Mouse (Mus musculus) 3T3-L1 (cell line): ENCODE results near the gene Hist1h1d.

Source experiments
- DNase-seq: peaks from one replicate; pipeline ENCODE4 v3.0.0-alpha.2; 2015; ENCODE audit warnings: low read depth, low spot score

Hist1h1d gene

DNA sequence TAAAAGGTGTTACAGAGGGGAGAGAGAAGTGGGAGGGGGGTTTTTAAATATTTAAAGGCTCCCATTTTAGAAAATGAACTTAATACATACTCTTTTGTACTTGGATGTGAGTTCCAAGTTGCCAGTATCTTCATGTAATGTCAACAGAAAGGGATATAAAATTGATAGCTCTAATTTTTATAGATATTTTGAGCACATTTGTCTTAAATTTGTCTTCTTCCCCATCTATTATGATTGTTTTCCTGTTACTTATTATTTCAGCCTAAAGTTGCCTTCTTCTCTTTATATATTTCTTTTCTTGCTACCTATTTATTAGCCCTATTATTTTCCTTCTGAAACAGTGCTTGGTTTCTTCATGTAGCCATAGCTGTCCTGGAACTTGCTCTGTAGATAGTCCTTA lies at the start of gene Hist1h1d:
Gene Hist1h1d, plus strand, starts transcription at position 301 of the 400 bp plus-strand sequence.
- no peak for DNase-seq

DNA sequence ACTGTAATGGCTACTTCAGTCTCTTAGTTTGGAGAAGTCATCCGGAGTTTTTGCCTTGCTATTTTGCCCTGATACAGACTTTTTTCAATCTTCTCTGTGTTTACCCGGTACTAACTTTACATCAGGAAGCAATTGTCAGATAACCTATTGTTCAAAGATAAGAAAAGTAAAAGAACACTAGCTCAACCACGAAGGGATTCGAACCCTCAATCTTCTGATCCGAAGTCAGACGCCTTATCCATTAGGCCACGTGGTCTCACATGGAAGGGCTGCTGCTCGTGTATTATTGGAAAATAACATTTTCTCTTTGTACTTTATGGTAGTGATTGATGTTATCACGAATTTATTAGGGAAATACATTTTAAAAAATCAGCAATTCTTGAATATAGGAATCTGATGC lies 49.3 kb upstream of the Hist1h1d start:
- DNase-seq: peak; percentile 87

DNA sequence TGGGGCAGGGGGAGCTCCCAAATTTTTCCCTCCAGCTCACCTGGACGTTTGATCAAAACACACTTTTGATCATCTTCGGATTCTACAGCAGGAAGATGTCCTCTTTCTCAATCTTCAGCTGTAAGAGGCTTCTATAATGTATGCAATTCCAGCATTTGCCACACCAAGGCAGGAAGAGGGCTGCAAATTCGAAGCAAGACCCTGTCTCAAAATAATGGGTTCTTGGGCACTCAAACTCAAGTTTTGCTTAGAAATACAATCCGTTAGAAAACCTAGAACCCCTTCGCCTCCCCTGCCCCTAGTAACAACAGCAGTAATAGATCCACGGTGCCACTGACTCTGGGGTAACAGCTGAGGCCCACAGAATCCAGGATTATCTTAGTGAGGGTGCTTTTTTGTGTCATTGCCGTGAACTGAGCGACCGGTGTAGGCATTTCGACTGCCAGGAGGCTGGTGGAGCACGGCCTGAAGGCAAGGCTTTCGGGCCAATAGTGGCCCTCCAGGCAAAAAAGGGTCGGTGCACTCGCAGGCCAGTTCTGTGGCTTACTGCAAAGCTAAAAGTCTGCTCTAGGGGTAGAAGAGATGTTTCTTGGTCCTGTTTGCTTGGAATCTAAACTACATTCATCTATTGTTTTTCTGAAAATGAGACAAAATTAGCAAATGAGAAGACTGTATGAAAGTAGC lies 47.3 kb upstream of the Hist1h1d start:
- DNase-seq: no peak

DNA sequence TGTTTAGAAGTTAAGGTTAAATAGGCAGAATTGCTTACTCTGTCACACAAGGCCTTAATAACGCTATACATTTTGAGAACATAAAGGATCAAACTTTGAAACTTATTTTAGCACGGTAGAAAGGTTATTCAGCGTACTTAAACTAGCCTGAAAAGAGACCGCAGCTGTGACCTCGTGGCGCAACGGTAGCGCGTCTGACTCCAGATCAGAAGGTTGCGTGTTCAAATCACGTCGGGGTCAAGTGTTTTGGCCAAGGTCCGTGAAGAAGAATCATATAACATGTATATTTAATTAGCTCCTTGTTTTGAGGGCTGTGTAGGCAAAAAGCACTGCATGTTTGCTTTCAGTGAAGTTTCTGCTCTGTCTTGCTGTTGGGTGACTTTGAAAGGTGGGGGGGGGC lies 46.7 kb upstream of the Hist1h1d start:
- DNase-seq: peak; percentile 84

DNA sequence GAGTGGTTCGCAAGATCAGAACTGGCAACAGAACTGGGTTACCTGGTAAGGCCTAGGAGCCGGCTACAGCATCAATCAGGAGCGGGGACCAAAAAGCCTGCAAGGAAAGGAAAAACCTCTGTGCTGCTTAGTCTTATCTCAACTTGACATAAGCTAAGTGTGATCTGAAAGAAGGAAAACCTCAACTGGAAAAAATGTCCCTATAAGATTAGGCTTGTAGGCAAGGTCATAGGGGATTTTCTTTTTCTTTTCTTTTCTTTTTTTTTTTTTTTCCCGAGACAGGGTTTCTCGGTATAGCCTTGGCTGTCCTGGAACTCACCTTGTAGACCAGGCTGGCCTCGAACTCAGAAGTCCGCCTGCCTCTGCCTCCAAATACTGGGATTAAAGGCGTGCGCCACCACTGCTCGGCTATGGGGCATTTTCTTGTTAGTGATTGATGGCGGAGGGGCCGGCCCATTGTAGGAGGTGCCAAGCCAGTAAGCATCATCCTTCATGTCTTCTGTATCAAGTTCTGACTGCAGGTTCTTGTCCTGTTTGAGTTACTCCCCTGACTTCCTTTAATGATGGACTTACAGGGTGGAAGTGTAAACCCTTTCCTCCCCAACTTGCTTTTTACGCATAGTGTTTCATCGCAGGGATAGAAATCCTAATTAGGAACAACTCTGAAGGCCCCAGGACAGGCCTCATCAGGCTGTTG lies 46.1 kb upstream of the Hist1h1d start:
- DNase-seq: no peak

DNA sequence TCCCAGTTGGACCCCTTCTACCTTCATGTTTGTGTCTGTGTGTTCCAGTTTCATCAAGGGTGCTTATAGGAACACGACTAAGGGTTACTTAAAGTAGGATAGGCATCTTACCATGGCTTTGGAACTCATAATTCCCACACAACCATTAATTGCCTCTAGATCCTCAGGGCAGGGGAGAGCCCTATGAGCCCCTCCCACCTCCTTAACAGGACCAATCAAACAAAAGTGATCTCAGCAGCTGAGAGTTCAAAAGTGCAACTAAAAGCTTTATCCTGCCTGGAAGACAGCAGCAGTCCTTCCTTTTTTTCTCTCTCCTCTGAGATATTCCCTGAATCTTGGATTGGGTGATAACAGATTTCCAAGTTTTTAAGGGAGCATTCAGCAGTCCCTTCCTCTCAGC lies 42.9 kb upstream of the Hist1h1d start:
- peak; percentile 56 for DNase-seq

DNA sequence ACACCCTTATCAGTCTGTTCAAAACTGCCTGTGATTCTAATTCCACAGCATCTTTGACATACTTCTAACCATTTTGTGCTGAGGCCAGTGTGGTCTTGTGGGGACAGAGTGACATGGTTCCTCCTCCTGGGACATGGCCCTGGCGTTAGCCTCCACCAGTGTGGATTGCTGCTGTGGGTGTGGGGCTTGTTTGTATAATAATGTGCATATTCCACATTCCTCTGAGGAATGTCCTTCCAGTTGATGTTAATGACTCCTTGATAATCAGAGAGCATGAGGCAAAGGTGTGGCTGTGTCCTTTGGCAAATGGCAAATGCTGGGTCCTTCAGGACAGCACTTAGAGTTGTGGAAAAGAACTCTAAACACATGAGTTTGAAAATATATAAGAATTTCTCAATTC lies 39.5 kb upstream of the Hist1h1d start:
- DNase-seq: peak; percentile 1

DNA sequence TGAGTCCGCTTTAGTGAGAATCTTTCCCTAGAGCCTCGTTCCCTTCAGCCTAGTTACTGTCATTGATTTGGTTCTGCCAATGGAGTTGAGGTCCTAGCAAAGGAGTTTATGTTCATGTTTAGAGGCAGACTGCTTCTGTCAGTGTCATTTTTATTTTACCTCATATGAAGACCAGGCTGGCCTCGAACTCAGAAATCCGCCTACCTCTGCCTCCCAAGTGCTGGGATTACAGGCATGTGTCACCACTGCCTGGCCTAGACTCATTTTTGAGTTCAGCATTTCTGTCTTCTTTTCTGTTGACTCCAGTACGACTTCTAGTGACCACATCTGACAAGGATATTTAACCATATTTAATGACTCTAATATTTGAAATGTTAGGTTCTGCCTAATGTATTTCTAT lies 37.8 kb upstream of the Hist1h1d start:
- DNase-seq: peak; percentile 20

DNA sequence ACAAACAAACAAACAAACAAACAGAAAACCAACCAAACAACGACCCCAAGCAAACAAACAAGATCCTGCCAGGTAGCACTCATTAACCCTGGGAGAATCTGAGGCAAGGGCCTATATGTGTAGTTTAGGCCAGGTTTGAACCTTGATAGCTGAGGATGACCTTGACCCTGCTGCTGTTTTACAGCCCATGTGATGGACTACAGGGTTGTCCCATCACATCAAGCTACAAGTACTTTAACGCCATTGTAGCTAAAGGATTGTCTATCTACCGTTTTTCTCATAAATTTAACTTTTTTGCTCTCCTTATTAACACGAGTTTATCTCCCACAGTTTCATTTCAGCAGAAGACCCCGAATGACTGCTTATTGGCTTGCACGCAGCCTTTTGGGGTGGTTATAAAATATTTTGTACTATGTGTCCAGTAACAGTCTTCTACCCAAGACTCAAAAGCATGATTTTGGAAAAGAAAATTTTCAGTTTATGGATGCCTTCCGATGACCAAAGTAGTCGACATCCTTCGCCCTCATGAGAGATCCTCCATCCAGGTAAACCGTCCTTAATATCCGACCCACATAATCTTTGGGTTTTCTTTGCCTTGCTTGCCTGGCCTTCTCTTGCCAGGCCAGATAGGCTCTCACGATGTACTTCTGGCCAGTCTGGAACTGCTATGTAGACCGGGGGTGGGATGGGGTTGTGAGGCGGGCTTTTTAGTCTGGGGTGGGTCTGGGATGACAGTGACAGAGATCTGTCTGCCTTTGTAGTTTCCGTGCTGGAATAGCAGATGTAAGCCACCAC lies 37.0 kb upstream of the Hist1h1d start:
- DNase-seq: peak; percentile 44

DNA sequence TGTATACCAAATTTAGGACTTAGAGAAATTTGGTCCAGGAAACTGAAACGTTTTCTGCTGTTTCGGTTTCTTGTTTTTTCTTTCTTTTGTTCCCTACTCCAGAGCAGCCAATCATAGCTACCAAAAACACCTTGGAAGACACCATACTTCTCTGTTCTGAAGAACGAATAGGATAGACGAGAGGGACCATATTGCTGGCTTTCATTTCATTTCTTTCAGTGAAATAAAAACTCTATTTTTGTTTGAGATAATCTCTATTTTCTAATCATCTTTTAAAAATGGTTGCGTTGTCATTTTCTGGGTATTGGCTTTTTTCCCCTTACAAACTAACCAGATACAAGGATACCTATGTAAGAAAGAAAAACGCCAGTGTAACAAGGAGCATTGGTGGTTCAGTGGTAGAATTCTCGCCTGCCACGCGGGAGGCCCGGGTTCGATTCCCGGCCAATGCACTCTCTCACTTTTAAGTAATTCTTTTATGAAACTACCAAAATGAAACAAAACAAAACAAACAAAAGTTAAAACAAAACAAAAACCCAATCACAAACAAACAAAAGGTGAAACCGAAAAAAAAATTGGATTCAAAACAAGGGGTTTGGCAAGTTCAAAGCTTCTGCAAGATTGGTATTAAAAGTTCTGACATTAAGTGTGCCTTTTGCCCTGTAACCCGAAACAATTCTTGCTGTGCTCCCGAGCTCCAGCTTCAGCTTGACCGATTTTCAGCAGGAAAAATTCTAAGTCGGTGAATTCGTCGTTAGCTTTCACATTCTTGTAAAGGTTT lies 36.0 kb upstream of the Hist1h1d start:
- peak; percentile 79 for DNase-seq

DNA sequence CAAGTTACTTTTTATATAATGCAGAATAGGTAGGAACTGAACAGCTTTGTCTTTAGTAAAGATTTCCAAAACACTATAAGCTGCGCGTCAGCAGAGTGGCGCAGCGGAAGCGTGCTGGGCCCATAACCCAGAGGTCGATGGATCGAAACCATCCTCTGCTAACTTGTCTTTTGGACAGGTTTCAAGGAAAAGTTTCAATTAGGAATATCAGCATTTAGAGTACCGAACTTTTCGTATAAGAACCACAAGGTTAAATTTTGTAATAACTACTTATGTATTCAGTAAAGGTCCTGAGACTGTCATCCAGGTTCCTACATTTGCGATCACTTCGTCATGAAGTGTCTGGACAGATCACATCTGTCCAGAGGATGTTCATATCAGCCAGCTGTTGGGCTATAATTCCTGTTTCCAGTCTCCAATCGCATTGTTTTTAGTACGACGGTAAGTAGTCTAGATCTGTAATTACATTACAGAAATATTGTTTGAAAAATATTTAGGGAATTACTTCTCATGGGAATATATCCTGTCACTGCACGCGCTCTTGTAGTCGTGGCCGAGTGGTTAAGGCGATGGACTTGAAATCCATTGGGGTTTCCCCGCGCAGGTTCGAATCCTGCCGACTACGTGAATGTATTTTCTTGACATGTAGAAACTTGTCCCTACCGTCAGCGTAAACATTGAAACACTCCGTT lies 35.3 kb upstream of the Hist1h1d start:
- DNase-seq: peak; percentile 91

DNA sequence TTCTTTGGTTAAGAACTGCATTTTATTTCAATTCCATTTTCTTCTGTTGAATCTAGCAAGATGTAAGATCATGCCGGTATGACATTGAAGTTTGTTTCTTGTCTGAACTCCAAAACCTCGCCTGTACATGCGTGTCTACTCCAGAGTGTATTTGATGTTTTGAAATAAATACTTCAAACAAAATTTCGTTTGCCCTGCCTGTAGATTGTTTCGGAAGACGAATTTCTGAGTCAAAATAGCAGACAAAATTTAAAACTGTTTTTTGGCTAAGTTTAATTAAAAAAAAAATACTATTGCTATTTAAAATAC lies 34.8 kb upstream of the Hist1h1d start:
- DNase-seq: no peak

DNA sequence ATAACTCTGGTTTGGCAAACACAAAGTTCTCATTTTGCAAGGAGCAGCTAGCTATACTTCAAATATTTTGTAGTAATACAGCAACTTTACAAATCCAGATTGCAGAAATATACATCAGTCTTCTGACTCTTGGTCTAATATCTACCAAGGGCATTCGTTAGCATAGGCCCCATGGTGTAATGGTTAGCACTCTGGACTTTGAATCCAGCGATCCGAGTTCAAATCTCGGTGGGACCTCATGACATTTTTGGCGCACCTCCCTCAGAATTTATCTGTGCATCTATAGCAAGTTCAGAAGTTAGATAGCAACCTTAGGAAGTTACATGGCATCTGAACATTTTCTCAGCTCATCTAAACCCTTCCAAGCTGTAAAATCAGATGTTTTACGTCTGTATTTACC lies 34.2 kb upstream of the Hist1h1d start:
- DNase-seq: peak; percentile 92

DNA sequence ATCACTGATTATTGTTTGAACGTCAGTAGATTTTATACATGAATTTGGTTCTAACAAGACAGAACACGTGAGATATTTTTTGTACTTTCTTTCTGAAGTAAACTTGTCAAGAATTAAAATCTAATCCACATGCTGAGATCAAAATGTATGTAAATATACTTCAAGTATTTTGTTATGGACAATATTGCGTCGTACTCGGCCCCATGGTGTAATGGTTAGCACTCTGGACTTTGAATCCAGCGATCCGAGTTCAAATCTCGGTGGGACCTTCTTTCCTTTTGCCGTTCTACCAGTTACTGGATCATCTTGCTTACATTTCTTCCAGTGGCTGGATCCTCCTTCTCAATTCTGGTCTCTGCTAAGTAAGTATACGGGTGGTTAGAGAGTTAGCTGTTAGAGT lies 33.6 kb upstream of the Hist1h1d start:
- DNase-seq: peak; percentile 92

DNA sequence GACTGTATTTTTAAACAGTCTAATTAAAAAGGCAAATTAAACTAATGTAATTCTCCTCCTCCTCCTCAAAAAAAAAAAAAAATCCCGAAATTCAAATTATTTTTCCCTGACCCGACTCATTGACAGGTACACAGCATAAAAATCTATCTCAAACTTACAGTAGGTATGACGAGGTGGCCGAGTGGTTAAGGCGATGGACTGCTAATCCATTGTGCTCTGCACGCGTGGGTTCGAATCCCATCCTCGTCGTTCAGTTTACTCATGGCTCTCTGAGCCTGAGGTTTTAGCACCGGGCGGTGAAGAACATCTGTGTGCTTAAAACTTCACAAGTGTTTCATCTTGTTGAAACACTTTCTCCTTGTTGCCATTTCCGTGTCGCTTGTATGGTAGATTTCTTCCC lies 31.4 kb upstream of the Hist1h1d start:
- peak; percentile 87 for DNase-seq

DNA sequence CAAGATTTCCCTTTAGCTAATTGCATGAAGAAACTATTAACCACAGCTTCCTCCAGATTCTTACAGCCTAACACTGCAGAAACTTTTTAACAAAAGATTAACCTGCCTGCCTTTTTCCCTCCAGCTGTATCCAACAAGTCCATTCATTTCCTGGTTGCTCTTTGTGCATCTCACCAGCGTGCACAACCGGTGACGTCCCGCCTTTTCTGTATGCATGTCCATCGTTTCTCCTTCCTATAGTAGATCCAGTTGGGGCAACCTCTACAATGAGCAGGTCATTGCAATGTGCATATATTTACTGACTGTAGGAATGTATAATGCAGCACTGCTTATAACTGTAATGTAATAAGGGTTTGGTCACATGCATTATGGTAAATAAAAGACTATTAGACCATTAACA lies 29.1 kb upstream of the Hist1h1d start:
- DNase-seq: no peak

DNA sequence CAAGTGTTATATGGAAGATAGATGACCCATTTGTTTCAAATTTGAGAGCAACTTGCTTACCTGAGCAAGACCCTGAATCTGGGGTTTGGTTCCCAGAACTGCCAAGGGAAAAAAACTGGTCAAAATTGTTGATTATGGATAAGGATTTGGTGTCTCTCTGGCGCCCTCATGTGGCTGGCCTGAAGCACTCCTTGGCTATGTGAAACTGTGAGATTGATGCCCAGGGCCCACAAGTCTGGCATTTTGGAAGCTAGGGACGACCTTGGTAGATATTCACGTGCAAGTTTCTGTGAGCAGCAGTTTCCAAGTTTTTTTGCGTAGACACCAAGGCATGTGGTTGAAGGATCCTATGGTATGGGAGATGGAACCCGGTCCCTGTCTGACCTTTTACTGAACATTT lies 28.4 kb upstream of the Hist1h1d start:
- DNase-seq: peak; percentile 93

DNA sequence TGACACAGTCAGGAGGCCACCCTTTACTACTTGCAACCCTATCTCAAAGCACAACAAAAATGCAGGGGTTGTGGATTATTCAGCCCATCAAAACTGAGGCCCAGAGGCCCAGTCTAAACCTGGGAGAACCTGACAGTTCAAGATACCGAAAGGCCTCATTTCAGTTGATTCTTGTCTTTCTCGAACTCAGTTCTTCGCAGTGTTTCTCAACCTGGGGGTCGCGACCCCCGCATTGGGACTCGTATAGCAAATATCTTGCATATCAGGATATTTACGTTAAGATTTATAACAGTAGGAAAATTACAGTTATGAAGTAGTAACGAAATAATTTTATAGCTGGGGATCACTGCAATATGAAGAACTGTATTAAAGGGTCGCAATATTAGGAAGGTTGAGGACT lies 27.2 kb upstream of the Hist1h1d start:
- no peak for DNase-seq

DNA sequence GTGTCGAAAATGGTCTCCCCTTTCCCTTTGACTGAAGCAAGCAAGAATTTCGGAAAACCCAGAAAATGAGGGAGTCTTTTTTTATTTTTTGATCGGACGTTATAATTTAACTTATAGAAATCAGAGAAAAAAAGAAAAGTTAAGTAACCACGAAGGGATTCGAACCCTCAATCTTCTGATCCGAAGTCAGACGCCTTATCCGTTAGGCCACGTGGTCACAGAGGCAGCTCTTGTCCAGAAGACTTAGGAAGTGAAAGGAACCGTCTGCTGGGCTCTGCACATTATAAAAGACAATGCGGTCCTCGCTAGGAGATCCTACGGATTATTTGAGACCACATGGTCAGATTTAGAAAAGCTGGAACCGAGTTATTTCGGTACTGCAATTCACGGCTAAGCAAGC lies 26.8 kb upstream of the Hist1h1d start:
- peak; percentile 93 for DNase-seq

DNA sequence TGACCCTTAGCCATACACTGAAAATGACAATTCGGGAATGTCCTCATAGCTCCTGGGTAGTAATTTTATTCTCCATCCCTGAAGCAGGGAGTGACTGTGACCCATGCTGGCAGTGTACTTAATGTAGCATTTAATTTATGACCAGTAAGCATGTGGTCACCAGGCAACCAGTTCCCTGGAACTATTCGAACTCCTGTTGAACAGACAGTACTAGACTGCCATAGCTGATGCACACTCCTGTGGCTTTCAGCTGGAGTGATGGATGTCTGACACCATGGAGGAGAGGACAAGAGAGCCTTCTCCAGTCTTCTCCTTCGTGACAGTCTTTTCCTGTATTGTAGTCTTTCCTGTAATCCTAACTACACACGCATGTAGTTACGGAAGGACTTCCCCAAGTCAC lies 24.1 kb upstream of the Hist1h1d start:
- DNase-seq: no peak

DNA sequence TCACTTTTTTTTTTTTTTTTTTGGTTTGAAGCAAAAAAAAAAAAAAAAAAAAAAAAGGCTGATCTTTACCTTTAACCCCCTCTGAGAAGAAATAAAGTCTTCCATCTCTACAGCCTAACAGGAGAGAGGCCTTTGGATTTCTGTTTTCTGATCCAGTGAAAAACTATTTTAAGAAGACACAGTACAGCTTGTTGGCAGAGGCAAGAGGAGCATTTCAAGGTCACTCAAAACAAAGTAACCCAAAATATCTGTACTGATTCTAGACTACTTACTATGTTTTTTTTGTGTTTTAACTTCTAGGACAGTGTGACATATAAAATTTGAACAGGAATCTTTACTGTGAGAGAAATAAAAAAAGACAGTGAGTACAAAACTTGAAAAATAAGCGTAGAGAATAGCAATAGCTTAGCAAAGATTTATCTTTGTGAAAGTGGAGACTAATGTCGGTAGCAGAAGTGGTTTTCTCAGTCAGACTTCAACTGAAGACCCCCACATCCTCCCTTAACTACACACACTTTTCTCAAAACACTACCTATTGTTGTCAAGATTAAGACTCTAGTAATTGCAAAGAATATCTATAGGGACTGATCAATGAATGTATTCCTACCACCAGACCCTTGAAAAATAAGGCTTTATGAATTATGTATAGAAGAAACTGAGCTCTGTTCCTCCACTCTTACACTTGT lies 23.4 kb upstream of the Hist1h1d start:
- no peak for DNase-seq
